Mouse (Mus musculus) c-Kit-positive CD71-positive TER-119-positive erythroid progenitor cells, embryonic 14.5 days (primary cell): ENCODE results near the gene Tmprss7.

Source experiments
- DNase-seq: peaks from one replicate; pipeline ENCODE4 v3.0.0-alpha.2; 2013; ENCODE audit warnings: low spot score

The Tmprss7 gene

GRCm38 (mm10) chr16:45693558-45693957 lies at the start of gene Tmprss7:
TSS of gene Tmprss7 (minus strand) at chr16:45693658.
- DNase-seq: no peak

- DNase-seq: peak; percentile 83
Measured at GRCm38 (mm10) chr16:45742615-45743476, 49.4 kb upstream of the Tmprss7 start, which contains the start of gene Abhd10. TSS of gene Abhd10 (minus strand) at chr16:45742955.

GRCm38 (mm10) chr16:45737880-45738279 lies 44.4 kb upstream of the Tmprss7 start:
- no peak for DNase-seq

GRCm38 (mm10) chr16:45736724-45737123 lies 43.3 kb upstream of the Tmprss7 start:
- no peak for DNase-seq

GRCm38 (mm10) chr16:45729163-45729562 lies 35.7 kb upstream of the Tmprss7 start:
- no peak for DNase-seq

- DNase-seq: no peak
Measured at GRCm38 (mm10) chr16:45724742-45725102, 31.3 kb upstream of the Tmprss7 start.

GRCm38 (mm10) chr16:45724061-45724741 lies 30.7 kb upstream of the Tmprss7 start, which contains the start of gene Tagln3:
TSS of gene Tagln3 (minus strand) at chr16:45724608.
- DNase-seq: no peak

- DNase-seq: no peak
Measured at GRCm38 (mm10) chr16:45723172-45723901, 29.9 kb upstream of the Tmprss7 start.

- no peak for DNase-seq
Measured at GRCm38 (mm10) chr16:45722460-45722951, 29.0 kb upstream of the Tmprss7 start.

- DNase-seq: no peak
Measured at GRCm38 (mm10) chr16:45720022-45720630, 26.7 kb upstream of the Tmprss7 start.

- DNase-seq: no peak
Measured at GRCm38 (mm10) chr16:45718296-45718695, 24.8 kb upstream of the Tmprss7 start.

GRCm38 (mm10) chr16:45714489-45715150 lies 21.2 kb upstream of the Tmprss7 start:
- no peak for DNase-seq

GRCm38 (mm10) chr16:45713878-45714277 lies 20.4 kb upstream of the Tmprss7 start:
- DNase-seq: no peak

- DNase-seq: no peak
Measured at GRCm38 (mm10) chr16:45713261-45713660, 19.8 kb upstream of the Tmprss7 start.

GRCm38 (mm10) chr16:45711263-45711662 lies 17.8 kb upstream of the Tmprss7 start:
- DNase-seq: no peak

- no peak for DNase-seq
Measured at GRCm38 (mm10) chr16:45699301-45699700, 5.8 kb upstream of the Tmprss7 start.

GRCm38 (mm10) chr16:45697996-45698395 lies 4.5 kb upstream of the Tmprss7 start:
- no peak for DNase-seq

- no peak for DNase-seq
Measured at GRCm38 (mm10) chr16:45695445-45696160, 2.1 kb upstream of the Tmprss7 start.

- no peak for DNase-seq
Measured at GRCm38 (mm10) chr16:45692851-45693250, 607 bp downstream of the Tmprss7 start.

GRCm38 (mm10) chr16:45690178-45690577 lies 3.3 kb downstream of the Tmprss7 start:
- no peak for DNase-seq

GRCm38 (mm10) chr16:45686833-45687232 lies 6.6 kb downstream of the Tmprss7 start:
- DNase-seq: no peak
